Mouse (Mus musculus): Measurements from ENCODE around the gene Zfp507.

DNA sequence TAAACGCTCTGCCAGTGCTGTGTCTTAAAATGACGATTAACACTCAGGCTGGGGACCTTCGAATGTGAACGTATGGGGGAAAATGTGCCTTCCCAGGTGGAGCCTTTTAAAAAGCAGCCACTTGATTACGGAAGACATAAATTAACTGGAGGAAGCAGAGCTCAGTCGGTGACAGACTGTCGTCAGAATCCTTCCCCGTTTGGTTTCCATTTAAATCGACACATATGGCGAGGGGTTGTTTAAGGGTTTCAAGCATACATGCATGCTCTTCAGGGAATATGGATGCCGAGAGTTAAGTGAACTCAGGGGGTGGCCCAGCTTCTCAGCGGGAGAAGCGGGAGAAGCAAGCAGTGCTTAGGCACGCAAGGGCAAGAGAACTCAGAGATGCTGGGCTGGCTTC is 45.7 kb upstream of the Zfp507 start:
- TF ChIP-seq POLR2A (IDR thresholded peaks at IDR 0.05; ENCODE audit: control insufficient read depth, low read depth, low read length) = no peak
- TF ChIP-seq CTCF (IDR thresholded peaks at IDR 0.05; ENCODE audit: control insufficient read depth, insufficient read depth, insufficient replicate concordance, low read depth, low read length) = no peak
